Mouse (Mus musculus): ENCODE data around the gene Cul9. TPM values are rescaled to one million over a fixed set of nuclear protein-coding genes. Genes with fewer than 3 reads are reported as not detected.

Gene Cul9
- total and polyA plus RNA-seq, 2 experiments from 2014 or later, result 6.1 to 20.3 TPM

- Histone ChIP-seq H3K4me2 (ENCODE audit: low read depth, low read length) (no peak overlapping the region), H3K9ac (replicated peaks; ENCODE audit: low read depth, low read length) (no peak overlapping the region), H3K27ac (ENCODE audit: low read depth) (no peak overlapping the region), H3K36me3 (replicated peaks; ENCODE audit: control insufficient read depth, insufficient read depth, low read length) (peaks cover 7% of the 10 kb centered on the region; the same call in 1 of the 2 replicates), H3K4me3 (ENCODE audit: low read depth, low read length) (no peak overlapping the region), H3K4me1 (ENCODE audit: control insufficient read depth, insufficient read depth) (no peaks in the 10 kb centered on the region), H3K9me3 (replicated peaks; ENCODE audit: control insufficient read depth, low read length) (no peaks in the 10 kb centered on the region), H3K27me3 (ENCODE audit: control insufficient read depth, insufficient read depth, low read length) (0 out of 2 replicates have a peak, but pooled peaks cover 3% of the 10 kb centered on the region)
- ATAC-seq (ENCODE audit: insufficient read depth, low read depth) (peak; percentile 62), DNase-seq (ENCODE audit: low spot score) (peak; percentile 77)
- TF ChIP-seq CTCF (IDR thresholded peaks at IDR 0.05; ENCODE audit: low read depth) (peak; percentile 96), EP300 (IDR thresholded peaks at IDR 0.05; ENCODE audit: low read depth) (no peak)
- 36% methylated on average over 12 of the region's 12 CpGs for WGBS
Observed at GRCm38 (mm10) chr17:46525579-46526307, 20.4 kb downstream of the Cul9 start.

DNA sequence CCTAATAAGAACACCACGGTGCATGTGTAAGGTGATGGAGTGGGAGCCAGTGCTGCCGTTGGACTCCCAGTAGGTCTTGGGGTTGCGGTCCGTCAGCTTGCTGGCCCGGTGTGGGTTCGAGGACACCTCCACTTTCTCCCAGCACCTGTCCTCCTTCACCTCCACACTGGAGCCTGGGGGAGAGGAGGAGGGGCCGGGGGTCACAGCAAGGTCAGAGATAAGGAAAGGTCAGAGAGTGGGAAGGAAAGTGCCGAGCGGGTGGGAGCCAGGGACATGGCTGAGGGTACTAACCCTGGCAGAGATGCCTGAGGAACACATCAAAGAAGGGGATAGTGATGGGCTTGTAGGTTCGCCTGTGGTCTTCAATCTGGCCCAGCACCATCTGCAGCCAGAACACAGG lies 21.1 kb downstream of the Cul9 start:
- Histone ChIP-seq H3K4me2 (ENCODE audit: low read depth, low read length) (no peak overlapping the region), H3K4me3 (ENCODE audit: low read depth, low read length) (no peak overlapping the region), H3K27ac (ENCODE audit: low read depth) (no peak overlapping the region), H3K9ac (replicated peaks; ENCODE audit: low read depth, low read length) (no peak overlapping the region), H3K27me3 (ENCODE audit: control insufficient read depth, insufficient read depth, low read length) (0 out of 2 replicates have a peak, but pooled peaks cover 6% of the 10 kb centered on the region), H3K4me1 (ENCODE audit: control insufficient read depth, insufficient read depth) (no peaks in the 10 kb centered on the region), H3K36me3 (replicated peaks; ENCODE audit: control insufficient read depth, insufficient read depth, low read length) (peaks cover 7% of the 10 kb centered on the region; the same call in 1 of the 2 replicates), H3K9me3 (replicated peaks; ENCODE audit: control insufficient read depth, low read length) (no peaks in the 10 kb centered on the region)
- TF ChIP-seq EP300 (IDR thresholded peaks at IDR 0.05; ENCODE audit: low read depth) (no peak), CTCF (IDR thresholded peaks at IDR 0.05; ENCODE audit: low read depth) (no peak)
- whole genome bisulfite sequencing, result 77% methylated on average over 10 of the region's 10 CpGs
- no peak for DNase-seq (ENCODE audit: low spot score)
- ATAC-seq (ENCODE audit: insufficient read depth, low read depth), result no peak

GRCm38 (mm10) chr17:46521963-46522668 lies 24.1 kb downstream of the Cul9 start:
- no peaks in the 10 kb centered on the region for H3K9me3 ChIP-seq (replicated peaks; ENCODE audit: control insufficient read depth, low read length)
- no peak for ATAC-seq (ENCODE audit: insufficient read depth, low read depth)
- no peak overlapping the region for H3K9ac ChIP-seq (replicated peaks; ENCODE audit: low read depth, low read length)
- H3K27ac ChIP-seq (ENCODE audit: low read depth), result no peak overlapping the region
- DNase-seq (ENCODE audit: low spot score), result no peak
- no peaks in the 10 kb centered on the region for H3K36me3 ChIP-seq (replicated peaks; ENCODE audit: control insufficient read depth, insufficient read depth, low read length)
- H3K27me3 ChIP-seq (ENCODE audit: control insufficient read depth, insufficient read depth, low read length), result 0 out of 2 replicates have a peak, but pooled peaks cover 8% of the 10 kb centered on the region
- H3K4me3 ChIP-seq (ENCODE audit: low read depth, low read length), result no peak overlapping the region
- TF ChIP-seq CTCF (IDR thresholded peaks at IDR 0.05; ENCODE audit: low read depth) (peak; percentile 31), EP300 (IDR thresholded peaks at IDR 0.05; ENCODE audit: low read depth) (no peak)
- 45% methylated on average over 24 of the region's 24 CpGs for WGBS
- H3K4me2 ChIP-seq (ENCODE audit: low read depth, low read length), result no peak overlapping the region
- no peaks in the 10 kb centered on the region for H3K4me1 ChIP-seq (ENCODE audit: control insufficient read depth, insufficient read depth)

- 70% methylated on average over 9 of the region's 9 CpGs for WGBS
- Histone ChIP-seq H3K27ac (ENCODE audit: low read depth) (no peak overlapping the region), H3K4me3 (ENCODE audit: low read depth, low read length) (peak overlapping the region; percentile 13; the same call in 1 of the 2 replicates), H3K36me3 (replicated peaks; ENCODE audit: control insufficient read depth, insufficient read depth, low read length) (no peaks in the 10 kb centered on the region), H3K9me3 (replicated peaks; ENCODE audit: control insufficient read depth, low read length) (no peaks in the 10 kb centered on the region), H3K9ac (replicated peaks; ENCODE audit: low read depth, low read length) (peak overlapping the region; percentile 17; the same call in 1 of the 2 replicates), H3K4me1 (ENCODE audit: control insufficient read depth, insufficient read depth) (no peaks in the 10 kb centered on the region), H3K27me3 (ENCODE audit: control insufficient read depth, insufficient read depth, low read length) (0 out of 2 replicates have a peak, but pooled peaks cover 8% of the 10 kb centered on the region), H3K4me2 (ENCODE audit: low read depth, low read length) (peak overlapping the region; percentile 47; the same call in 1 of the 2 replicates)
- ATAC-seq (ENCODE audit: insufficient read depth, low read depth), result no peak
- no peak for TF ChIP-seq EP300 (IDR thresholded peaks at IDR 0.05; ENCODE audit: low read depth)
- no peak for TF ChIP-seq CTCF (IDR thresholded peaks at IDR 0.05; ENCODE audit: low read depth)
- DNase-seq (ENCODE audit: low spot score), result no peak
Observed at GRCm38 (mm10) chr17:46521174-46521573, 25.0 kb downstream of the Cul9 start.

DNA sequence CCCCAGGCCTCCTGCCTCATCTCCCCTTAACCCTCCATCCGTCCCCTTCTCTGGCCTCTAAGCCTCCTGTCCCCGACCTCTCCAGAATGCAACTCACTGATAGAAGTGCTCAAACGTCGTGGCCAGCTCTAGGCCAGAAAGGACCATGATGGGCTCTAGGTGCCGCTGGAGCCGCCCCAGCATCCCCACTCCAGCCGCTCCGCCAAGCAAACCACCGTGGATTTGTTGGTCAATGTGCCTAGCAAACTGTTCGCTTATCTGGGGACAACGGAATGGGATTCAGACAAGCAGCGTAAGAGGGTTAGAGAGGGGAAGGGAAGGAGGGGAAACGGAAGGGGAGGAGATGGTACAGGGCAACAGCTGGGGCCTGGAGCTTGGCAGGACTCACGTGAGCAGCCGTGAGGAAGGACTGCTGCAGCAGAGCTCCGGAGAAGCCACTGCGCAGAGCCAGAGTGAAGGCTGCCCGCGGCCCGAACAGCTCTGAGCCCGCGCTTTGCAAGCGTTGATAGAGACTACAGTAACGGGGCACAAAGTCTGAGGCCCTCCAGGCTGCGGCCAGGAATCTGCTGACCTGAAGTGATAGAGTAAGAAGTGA lies 25.7 kb downstream of the Cul9 start:
- Histone ChIP-seq H3K27ac (ENCODE audit: low read depth) (no peak overlapping the region), H3K4me3 (ENCODE audit: low read depth, low read length) (peak overlapping the region; percentile 13), H3K9me3 (replicated peaks; ENCODE audit: control insufficient read depth, low read length) (no peaks in the 10 kb centered on the region), H3K36me3 (replicated peaks; ENCODE audit: control insufficient read depth, insufficient read depth, low read length) (no peaks in the 10 kb centered on the region), H3K4me1 (ENCODE audit: control insufficient read depth, insufficient read depth) (no peaks in the 10 kb centered on the region), H3K9ac (replicated peaks; ENCODE audit: low read depth, low read length) (peak overlapping the region; percentile 17; the same call in 1 of the 2 replicates), H3K27me3 (ENCODE audit: control insufficient read depth, insufficient read depth, low read length) (0 out of 2 replicates have a peak, but pooled peaks cover 8% of the 10 kb centered on the region), H3K4me2 (ENCODE audit: low read depth, low read length) (peak overlapping the region; percentile 47)
- TF ChIP-seq EP300 (IDR thresholded peaks at IDR 0.05; ENCODE audit: low read depth) (no peak), CTCF (IDR thresholded peaks at IDR 0.05; ENCODE audit: low read depth) (no peak)
- WGBS, result 19% methylated on average over 25 of the region's 25 CpGs
- DNase-seq (ENCODE audit: low spot score), result peak; percentile 37
- ATAC-seq (ENCODE audit: insufficient read depth, low read depth), result peak; percentile 66
